Mouse (Mus musculus): Measurements from ENCODE around the gene Hesx1. TPM values are rescaled to one million over a fixed set of nuclear protein-coding genes. Genes with fewer than 3 reads are reported as not detected.
"Not testable (repeated sequence)": the region's sequence is repeated elsewhere in the genome, so short reads cannot be mapped to it uniquely, and the experiment has no call there.

Hesx1 gene
- total RNA-seq (2021): not detected
- long read RNA-seq, experiment 1: 0 reads
- long read RNA-seq, experiment 2: 0 reads

DNA sequence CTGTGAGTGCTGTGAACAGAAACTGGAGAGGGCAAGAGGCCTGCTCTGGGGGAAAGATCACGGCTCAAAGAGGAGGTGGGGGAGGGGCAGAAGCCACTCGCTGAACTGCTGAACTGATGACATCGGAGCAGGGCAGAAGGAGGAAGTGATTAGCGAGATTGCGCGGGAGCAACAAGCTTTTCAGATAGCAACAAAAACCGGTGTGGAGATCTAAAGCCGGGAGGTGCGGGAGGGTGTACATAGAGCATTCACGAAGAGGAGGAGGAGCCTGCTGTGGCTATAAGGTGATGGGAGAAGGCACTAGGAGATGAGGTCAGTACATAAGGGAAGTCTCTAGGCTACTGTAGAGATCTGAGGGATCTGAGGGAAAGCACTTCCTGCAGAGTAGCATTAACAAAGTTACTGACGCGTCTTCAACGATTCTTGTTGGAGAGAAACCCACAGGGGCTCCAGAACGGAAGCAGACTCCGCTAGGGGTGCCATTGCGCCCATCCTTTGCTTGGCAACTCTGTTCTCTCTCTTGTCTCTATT lies at the start of gene Hesx1:
Hesx1 (plus strand) TSS at position 206 of the 531 bp plus-strand sequence.
- DNase-seq (ENCODE audit: low spot score in 2 of 2): no peak

DNA sequence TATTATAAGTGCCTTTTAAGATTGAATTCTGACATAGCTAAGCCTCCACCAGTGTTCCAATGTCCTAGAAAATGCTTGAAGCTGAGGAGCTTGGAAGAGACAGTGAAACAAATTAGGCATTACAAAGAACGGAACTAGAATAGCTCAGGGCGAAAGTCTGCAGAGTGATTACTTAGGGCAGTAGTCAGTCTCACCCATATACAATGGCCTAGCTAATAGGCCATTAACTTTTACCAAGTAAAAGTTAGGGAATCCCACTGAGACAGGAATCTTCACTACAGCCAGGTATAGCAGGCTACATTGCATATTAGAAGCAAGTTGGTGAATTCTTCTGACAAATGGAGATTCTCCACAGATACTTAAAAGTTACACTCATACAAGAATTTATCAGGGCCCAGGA lies 38.1 kb upstream of the Hesx1 start:
- DNase-seq (ENCODE audit: low spot score in 2 of 2): not testable (repeated sequence)

DNA sequence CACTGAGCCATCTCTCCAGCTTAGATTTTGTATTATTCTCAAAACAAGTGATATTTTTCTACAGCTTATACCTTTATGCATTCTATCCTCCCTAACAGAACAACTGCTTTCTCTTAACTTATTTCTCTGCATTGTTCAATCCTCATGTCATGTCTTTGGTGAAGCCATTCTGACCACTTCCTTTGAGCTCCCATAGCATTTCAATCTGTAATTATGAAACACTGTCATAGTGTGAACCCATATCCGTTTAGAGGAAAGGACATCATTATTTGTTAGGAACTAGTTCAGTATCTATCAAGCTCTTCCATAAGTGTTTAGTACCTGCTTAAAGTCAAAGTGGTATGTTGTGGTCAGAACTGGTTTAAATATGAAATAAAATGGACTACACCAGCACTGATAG lies 33.7 kb upstream of the Hesx1 start:
- no peak for DNase-seq (ENCODE audit: low spot score in 2 of 2)

DNA sequence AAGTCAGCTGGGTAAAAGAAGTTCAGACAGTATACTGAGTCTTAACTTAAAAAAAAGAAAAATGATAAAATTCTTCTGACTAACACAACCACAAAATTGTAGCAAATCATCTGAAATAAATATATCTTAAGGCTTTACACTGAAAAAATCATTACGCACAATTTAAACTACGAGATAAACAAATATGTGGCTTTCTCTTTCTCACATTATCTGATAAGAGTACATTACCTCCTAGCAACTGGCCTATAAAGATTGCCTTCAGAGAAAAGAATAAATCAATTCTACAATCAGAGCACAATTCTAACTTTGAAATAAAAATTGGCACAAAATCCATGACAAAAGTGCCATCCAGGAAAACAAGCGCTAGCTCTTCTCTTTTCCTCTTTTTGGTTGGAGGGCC lies 25.1 kb upstream of the Hesx1 start:
- DNase-seq (ENCODE audit: low spot score in 2 of 2): no peak

DNA sequence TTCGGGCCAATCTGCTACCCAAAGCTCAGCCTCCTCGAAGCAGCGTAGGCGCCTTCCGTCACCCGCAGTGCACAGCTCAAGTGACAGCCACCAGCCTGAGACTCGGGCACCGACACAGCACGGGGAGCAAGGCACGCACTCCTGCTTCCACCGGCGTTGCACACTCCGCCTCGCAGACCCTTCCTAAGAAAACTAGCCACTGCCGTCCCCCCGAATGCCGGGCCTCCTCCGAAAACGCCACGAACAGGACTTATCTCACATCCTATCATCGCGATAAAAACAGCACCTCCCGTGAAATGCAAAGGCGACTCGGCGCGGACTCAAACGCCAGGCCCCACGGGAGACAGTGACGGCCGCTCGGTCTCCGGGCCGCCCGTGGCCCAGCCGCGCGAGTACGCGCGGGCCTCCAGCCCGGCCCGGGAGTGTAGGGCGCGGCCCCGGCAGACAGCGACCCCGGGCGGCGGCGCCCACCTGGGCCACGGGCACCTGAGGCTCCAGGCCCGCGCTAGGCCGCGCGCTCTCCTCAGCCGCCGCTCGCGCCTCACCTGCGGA lies 24.3 kb upstream of the Hesx1 start:
- DNase-seq (ENCODE audit: low spot score in 2 of 2): peak; percentile 62 to 78

DNA sequence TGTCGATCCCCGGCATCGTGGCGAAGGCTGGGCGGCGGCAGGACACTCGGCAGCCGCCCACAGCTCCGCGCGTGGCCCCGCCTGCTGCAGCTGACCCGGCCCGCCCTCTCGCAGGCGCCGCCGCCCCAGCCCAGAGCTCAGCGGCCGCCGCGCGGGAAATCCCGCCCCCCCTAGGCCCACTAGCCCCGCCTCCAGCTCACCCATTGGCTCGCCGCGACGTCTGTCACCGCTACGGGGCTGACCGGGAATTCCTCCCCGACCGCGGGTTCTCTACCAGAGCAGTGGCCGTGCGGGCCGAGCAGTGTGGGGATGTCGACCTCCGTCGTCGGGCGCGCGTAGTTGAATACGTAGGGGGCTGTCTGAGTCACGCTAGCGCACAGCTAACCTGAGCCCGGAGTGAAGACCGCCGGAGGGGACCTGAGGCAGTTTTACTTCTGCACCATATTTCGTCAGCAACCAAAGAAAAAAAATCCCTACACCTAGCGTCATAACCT lies 23.7 kb upstream of the Hesx1 start:
- peak; percentile 96 to 100 for DNase-seq (ENCODE audit: low spot score in 2 of 2)

DNA sequence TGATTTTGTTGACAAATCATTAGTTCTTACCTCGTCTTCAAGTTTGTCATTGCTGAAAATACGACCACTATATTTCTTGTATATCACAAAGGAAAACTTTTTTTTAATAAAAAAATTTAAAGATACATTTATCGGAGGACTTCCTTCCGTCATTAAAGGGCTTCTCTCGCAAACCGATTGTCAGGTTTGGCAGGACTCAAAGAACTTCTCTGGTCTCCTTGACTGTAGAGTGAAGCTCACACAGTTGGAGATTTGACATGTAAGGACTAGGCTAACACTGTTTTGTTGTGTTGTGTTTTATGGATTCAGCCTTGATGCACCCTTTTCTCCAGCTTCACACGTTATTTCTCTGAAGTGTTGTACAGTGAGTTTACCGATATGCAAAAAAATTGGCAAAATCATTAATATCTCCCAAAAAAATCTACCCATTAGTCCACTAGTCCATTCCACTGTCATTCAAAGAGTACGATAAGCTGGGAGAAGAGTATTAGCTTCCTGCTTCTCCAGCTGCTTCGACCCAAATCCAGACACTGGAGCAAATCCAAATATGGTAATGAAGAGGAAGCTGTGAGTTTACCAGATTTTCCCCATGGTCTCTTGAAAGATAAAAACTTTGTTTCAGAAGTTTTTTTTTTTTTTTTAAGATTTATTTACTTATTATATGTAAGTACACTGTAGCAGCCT lies 23.0 kb upstream of the Hesx1 start, which contains the start of gene Appl1:
Appl1 (minus strand) TSS at position 127 of the 684 bp plus-strand sequence.
- no peak for DNase-seq (ENCODE audit: low spot score in 2 of 2)

DNA sequence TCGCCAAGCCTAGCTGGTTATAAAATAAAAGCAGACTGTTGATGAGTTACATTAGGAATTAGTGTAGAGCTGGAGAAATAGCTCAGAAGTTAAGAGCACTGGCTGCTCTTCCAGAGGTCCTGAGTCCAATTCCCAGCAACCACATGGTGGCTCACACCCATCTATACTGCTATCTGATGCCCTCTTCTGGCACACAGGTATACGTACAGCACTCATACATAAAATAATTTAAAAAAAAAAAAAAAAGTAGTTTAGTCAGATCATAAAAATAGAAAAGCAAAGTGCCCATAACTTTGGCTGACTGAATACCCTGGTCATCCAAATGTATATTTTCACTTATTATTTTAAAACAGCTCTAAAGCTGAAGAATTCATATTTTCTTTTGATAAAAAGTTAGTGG lies 21.1 kb upstream of the Hesx1 start:
- no peak for DNase-seq (ENCODE audit: low spot score in 2 of 2)

DNA sequence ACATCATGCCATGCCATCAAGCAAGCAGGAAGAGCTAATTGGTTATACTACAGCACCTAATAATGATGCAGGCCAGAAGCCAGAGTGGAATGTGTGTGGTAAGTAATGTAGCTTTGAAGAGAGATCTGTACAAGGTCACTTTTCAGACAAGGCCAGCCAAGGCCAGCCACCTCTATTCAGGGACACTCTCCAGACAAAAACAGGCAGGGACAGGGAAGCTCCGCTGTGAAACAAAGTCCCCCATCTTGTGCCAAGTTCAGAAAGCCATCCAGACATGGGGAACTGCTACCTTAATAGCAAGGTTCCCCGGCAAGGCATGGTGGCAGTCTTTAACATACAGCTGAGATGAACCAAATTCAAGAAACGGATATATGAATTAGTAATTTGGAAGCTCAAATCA lies 18.7 kb upstream of the Hesx1 start:
- DNase-seq (ENCODE audit: low spot score in 2 of 2): no peak

DNA sequence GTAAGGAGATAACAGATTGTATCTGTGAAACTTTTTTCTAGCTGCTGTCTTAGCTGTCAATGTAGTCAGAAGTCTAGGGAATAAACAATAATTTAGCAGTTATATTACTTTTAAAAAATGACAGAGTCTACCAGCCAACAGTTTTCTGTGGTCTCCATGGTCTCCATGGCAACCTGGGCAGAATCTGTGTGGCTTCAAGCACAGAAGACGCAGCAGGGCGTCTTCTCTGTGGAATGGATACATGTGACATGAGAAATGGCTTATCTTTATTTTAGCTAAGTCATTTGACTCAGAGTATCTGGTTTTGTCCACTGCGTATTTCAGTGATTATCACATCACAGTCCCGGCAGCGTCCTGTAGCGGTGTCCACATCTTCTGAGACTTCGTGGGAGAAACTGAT lies 18.0 kb upstream of the Hesx1 start:
- no peak for DNase-seq (ENCODE audit: low spot score in 2 of 2)

DNA sequence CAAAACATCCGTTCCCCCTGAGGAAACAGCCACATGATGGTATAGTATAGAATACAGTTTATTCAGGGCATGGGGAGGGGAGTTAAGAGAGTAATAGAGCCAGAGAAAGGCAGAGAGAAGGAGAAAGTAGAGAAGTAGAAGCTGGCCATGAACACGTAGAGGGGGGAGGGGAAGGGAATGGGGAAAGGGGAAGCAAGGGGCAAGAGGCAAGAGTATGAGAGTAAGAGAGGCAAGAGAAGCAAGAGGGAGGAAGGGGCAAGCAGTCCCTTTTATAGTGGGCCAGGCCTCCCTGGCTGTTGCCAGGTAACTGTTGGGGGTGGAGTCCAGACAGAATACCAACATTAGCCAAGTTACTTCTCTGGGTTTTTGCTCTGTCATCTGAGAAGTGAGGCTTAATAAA lies 16.7 kb upstream of the Hesx1 start:
- DNase-seq (ENCODE audit: low spot score in 2 of 2): no peak

DNA sequence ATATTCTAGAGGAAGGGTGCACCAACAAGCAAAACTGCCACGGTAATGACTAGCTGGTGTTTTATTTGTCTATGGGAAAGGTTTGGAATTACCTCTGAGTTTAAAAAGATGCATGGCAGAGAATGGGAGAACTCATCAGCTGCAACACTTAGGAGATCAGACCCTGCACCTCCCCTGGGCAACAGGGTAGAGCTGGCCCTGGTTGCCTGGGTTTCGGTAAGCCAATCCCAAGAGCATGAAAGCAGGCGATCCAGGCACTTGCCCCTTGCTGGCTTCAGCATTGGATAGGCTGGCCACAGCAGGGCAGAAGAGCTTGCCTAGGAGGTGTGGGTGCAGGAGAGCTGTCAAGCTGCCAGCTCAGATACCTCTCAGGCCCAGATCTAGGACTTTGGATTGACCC lies 14.4 kb upstream of the Hesx1 start:
- DNase-seq (ENCODE audit: low spot score in 2 of 2): no peak

DNA sequence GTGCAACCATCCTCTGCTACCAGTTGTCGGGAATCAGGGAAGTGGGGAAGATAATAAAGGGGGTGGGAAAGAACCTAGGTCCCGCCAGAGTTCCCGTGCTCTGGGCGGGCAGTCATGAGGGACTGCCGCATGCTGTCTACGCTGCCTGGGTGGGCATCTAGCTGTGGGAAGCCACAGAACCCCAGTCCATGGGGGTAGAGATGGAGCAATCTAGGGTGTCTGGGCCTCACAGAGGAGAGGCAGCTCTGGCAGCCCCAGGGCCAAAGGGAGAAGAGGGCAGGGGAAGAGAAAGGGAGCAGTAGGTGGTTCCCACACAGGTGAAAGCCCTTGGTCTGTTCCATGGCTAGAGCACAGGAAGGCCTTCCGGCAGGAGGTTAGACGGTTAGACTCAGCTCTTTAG lies 13.2 kb upstream of the Hesx1 start:
- DNase-seq (ENCODE audit: low spot score in 2 of 2): no peak

DNA sequence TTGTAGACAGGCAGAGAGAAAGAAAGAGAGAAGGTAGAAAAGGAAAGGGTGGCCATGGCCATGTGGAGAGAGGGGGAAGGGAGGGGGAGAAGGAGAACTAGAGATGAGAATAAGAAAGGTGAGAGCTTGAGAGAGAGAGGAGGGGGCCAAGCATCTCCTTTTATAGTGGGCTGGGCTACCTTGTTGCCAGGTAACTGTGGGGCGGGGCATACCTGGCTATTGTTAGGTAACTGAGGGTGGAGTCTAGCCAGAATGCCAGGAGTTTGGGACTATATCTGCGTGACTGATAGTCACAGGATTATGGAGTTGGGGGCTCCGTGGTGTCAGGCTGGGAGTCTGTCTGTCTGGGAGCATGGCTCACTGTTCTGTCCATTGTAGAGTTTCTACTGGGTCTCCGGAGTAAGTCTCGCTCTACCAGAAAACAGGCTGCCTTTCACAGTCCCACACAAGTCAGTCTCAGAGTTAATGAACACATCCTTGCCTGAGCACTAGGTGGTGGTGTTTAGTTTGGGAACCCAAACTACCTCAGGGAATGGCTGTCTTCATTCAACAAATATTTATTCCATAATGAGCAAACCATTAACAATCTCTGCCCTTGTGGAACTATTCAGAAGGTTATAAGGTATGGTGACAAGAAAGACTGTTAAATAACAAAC lies 12.6 kb upstream of the Hesx1 start:
- DNase-seq (ENCODE audit: low spot score in 2 of 2): no peak

DNA sequence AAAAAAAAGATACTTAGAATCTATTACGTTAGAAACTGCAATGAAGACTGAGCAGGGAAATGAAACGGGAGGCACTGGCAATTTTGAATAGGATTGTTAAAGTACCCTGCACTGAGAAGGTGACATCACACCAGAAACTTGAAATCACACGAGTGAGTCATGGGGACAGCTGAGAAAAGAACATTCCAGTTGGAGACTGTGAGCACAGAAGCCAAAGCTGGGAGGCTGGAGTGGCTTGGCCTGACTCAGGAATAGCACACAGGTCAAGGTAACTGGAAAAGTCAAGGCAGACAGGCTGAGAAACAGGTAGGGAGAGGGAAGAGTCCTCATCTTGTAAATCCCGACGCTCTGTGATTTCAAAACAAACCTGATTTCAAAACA lies 12.1 kb upstream of the Hesx1 start:
- DNase-seq (ENCODE audit: low spot score in 2 of 2): no peak

DNA sequence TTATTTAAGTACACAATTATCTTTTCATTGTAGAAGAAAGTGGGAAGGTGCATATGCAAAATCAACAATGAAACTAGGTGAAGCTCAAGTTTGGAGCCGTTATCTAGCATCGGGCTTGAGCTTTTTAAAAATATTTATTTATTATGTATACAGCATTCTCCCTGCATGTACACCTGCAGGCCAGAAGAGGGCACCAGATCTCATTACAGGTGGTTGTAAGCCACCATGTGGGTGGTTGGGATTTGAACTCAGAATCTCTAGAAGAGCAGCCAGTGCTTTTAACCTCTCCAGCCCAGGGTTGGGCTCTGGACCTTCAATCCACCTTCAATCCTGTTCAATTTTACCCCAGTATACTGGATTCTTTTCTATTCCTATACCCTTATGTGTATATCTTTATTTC lies 5.5 kb upstream of the Hesx1 start:
- DNase-seq (ENCODE audit: low spot score in 2 of 2): no peak

DNA sequence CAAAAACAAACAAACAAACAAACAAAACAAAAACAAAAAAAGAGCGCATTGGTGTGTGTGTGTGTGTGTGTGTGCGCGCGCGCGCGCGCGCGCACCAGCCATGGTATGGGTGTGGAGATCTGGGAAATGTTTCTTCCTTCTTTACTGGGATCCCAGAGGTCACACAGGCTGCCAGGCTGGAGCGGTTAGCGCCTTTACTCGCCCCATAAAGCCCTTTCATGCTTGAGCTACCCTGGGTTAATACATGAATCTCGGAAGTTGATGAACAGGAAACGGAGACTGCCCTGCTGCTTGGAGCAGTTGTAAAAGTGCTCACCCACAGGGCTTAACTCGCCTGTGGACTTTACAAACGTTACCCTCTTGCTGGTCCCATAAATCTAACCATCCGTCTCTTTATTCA lies 2.6 kb upstream of the Hesx1 start:
- no peak for DNase-seq (ENCODE audit: low spot score in 2 of 2)

DNA sequence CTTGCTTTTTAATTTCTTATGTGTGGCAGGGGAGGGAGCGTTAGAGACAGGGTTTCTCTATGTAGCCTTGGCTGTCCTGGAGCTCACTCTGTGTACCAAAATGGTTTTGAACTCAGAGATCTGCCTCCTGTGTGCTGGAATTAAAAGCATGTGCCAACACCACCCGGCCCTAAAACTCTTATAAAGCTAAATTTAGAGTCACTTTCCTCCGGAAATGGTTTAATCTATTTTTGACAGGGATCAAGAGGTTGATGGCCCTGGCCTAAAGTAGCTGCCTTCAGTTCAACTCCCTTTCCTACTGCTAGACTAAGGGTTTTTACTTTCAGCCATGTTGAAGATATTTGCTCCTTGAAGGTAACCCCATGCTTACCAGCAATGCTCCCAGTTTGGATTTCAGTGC lies 789 bp upstream of the Hesx1 start:
- DNase-seq (ENCODE audit: low spot score in 2 of 2): no peak

DNA sequence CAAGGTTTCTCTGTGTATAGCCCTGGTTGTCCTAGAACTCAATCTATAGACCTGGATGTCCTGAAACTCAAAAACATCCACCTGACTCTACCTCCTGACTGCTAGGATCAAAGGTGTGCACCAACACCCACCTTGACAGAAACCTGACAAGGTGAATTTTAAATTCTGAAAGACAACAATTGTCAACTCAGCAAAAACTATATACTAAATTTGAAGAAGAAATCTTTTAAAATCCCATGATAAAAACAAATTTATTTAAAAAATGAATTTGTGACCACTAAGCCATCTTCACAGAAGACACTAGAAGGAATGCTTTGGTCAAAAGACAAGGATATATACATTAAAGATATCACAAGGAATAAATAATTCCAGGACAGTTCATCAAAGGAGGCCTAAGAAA lies 2.0 kb downstream of the Hesx1 start:
- no peak for DNase-seq (ENCODE audit: low spot score in 2 of 2)

DNA sequence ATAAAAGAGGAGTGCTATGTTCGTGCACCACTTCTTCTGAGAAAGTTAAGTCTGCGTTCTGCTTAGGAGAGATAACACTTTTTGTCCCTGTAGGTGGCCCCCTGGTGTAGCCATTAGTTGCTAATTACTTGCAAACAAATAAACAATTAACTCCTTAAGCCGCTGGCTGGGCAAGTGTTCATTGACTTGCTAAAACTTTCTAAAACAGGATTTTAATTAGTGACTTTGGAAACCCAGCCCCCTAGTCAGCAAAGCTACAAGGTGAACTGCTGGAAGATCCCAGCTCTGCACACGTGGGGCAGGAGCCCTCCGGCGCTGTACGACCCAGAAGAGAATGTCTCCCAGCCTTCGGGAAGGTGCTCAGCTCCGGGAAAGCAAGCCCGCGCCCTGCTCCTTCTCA lies 6.2 kb downstream of the Hesx1 start:
- no peak for DNase-seq (ENCODE audit: low spot score in 2 of 2)

DNA sequence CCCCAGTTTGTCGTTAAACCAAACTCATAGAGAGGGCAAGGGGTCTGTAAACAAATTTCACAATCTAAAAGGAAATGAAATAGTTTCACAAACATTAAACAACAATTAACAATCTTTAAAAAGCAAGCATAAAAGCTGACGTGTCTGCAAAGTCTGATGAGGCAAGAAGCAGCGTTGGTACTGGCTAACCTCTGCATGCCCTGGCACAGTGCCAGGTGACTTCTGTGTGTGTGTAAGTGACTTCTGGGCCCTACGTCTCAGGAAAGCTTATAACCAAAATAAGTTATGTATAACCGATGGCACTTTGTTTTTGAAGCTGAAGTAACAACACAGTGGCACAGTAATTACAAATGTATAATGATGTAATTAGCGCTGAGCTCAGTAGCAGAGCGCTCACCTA lies 10.7 kb downstream of the Hesx1 start:
- no peak for DNase-seq (ENCODE audit: low spot score in 2 of 2)

DNA sequence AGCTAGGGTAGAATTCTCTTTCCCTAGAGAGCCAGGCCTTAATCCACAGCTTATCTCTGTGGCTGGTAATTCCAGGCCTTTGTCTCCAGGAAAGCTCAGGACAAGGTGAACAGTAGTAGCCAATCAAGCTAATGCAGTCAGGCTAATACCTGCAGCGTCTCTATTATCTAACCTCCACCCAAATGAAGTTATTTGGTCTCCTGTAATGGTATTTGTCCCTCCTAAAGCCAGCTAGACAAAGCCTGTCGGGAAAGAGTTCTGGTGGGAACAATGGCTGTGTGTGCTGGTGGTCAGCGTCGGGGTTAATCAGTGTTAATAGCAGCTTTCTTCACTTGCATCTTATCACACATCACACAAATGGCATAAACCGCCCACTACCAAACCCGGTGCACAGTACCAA lies 11.7 kb downstream of the Hesx1 start:
- no peak for DNase-seq (ENCODE audit: low spot score in 2 of 2)

All from left cerebral cortex, adult 18-20 months (tissue).